8 mouse cellular contexts compared by ENCODE assay signal in the genomic region with DNA sequence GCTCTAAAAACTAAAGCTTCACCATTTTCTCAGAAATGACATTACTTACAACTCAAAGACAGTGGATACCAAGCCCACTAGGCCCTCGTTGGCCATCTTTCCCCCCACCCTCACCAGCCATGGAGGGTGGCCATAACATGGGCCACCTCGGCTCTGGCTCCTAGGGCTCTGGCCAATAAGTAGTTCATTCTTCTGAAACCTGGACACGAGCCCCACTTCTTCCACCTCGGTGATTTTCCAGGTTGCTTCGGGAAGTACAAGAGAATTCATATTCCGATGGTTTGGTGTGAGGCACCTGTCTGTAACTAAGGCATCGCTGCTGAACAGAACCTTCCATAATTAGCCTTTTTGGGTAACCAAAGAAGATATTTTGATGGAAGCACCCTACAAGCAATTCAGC.
DNase-seq lines count a peak whose midpoint lies in the region; ATAC-seq and TF ChIP-seq lines count a peak whose summit lies in the region.

No protein-coding gene starts in this region.

- H3K27me3 ChIP-seq in heart, embryonic 16.5 days (ENCODE audit: control insufficient read depth, insufficient read depth, low read length): no peaks in the 10 kb centered on the region
- no peaks in the 10 kb centered on the region for H3K27me3 ChIP-seq in limb, embryonic 15.5 days
- H3K27me3 ChIP-seq in stomach, embryonic 16.5 days (ENCODE audit: control insufficient read depth, insufficient read depth, low read length): no peaks in the 10 kb centered on the region

- TF ChIP-seq POLR2A in embryonic fibroblast, embryonic 13.5 days (IDR thresholded peaks at IDR 0.05; ENCODE audit: low read depth, low read length): no peak

- H3K9me3 ChIP-seq in heart, embryonic 16.5 days (replicated peaks; ENCODE audit: control insufficient read depth, low read length): no peaks in the 10 kb centered on the region
- H3K9me3 ChIP-seq in limb, embryonic 15.5 days: no peaks in the 10 kb centered on the region
- no peaks in the 10 kb centered on the region for H3K9me3 ChIP-seq in stomach, embryonic 16.5 days (replicated peaks; ENCODE audit: control insufficient read depth, low read length)

- H3K4me1 ChIP-seq in heart, embryonic 16.5 days (ENCODE audit: control insufficient read depth, insufficient read depth, low read length): peaks cover 10% of the 10 kb centered on the region
- no peaks in the 10 kb centered on the region for H3K4me1 ChIP-seq in embryonic fibroblast, embryonic 13.5 days (ENCODE audit: control insufficient read depth, insufficient read depth, low read length)
- H3K4me1 ChIP-seq in limb, embryonic 15.5 days: peaks cover 17% of the 10 kb centered on the region
- H3K4me1 ChIP-seq in stomach, embryonic 16.5 days (ENCODE audit: control insufficient read depth, insufficient read depth, low read length): 0 out of 2 replicates have a peak, but pooled peaks cover 9% of the 10 kb centered on the region

- peak overlapping the region; percentile 79 for H3K4me3 ChIP-seq in heart, embryonic 16.5 days (ENCODE audit: low read length)
- peak overlapping the region; percentile 81 for H3K4me3 ChIP-seq in embryonic fibroblast, embryonic 13.5 days (ENCODE audit: insufficient read depth, low read length)
- peak overlapping the region; percentile 67 for H3K4me3 ChIP-seq in limb, embryonic 15.5 days
- H3K4me3 ChIP-seq in stomach, embryonic 16.5 days (replicated peaks; ENCODE audit: low read length): peak overlapping the region; percentile 67

- WGBS in heart, embryonic 16.5 days: 42% methylated on average over 7 of the region's 7 CpGs
- WGBS in limb, embryonic 15.5 days: 47% methylated on average over 7 of the region's 7 CpGs
- WGBS in stomach, embryonic 16.5 days: 45% methylated on average over 7 of the region's 7 CpGs

- H3K36me3 ChIP-seq in heart, embryonic 16.5 days (ENCODE audit: control insufficient read depth, insufficient read depth): no peaks in the 10 kb centered on the region
- no peaks in the 10 kb centered on the region for H3K36me3 ChIP-seq in limb, embryonic 15.5 days
- 0 out of 2 replicates have a peak, but pooled peaks cover 3% of the 10 kb centered on the region for H3K36me3 ChIP-seq in stomach, embryonic 16.5 days (ENCODE audit: control insufficient read depth, insufficient read depth, low read length)

- DNase-seq in heart, adult 8-10 months (ENCODE audit: low spot score): no peak
- DNase-seq in NIH3T3 (ENCODE audit: low read depth): peak; percentile 28
- no peak for DNase-seq in gastrocnemius, postnatal 10 days
- no peak for DNase-seq in ovary, postnatal 36 days (ENCODE audit: low spot score)

- H3K9ac ChIP-seq in heart, embryonic 16.5 days (ENCODE audit: low read length): peak overlapping the region; percentile 91
- peak overlapping the region; percentile 63; the same call in 1 of the 2 replicates for H3K9ac ChIP-seq in limb, embryonic 15.5 days
- peak overlapping the region; percentile 89 for H3K9ac ChIP-seq in stomach, embryonic 16.5 days (ENCODE audit: low read length)

- H3K4me2 ChIP-seq in heart, embryonic 16.5 days (ENCODE audit: low read depth, low read length): peak overlapping the region; percentile 89
- H3K4me2 ChIP-seq in limb, embryonic 15.5 days: peak overlapping the region; percentile 72
- peak overlapping the region; percentile 94 for H3K4me2 ChIP-seq in stomach, embryonic 16.5 days (ENCODE audit: low read depth, low read length)

- TF ChIP-seq CTCF in embryonic fibroblast, embryonic 13.5 days (IDR thresholded peaks at IDR 0.05; ENCODE audit: borderline replicate concordance, insufficient read depth, low read length): no peak

- peak overlapping the region; percentile 97 for H3K27ac ChIP-seq in heart, embryonic 16.5 days (ENCODE audit: low read length)
- peak overlapping the region; percentile 74 for H3K27ac ChIP-seq in embryonic fibroblast, embryonic 13.5 days (ENCODE audit: insufficient read depth, low read length)
- peak overlapping the region; percentile 91 for H3K27ac ChIP-seq in limb, embryonic 15.5 days
- H3K27ac ChIP-seq in stomach, embryonic 16.5 days (ENCODE audit: low read length): peak overlapping the region; percentile 96

- ATAC-seq in heart, embryonic 16.5 days (replicated peaks; ENCODE audit: extremely low read depth, insufficient read depth, low FRiP score): no peak
- ATAC-seq in limb, embryonic 15.5 days (ENCODE audit: insufficient number of reproducible peaks, low FRiP score, low TSS enrichment, low read depth): no peak
- ATAC-seq in stomach, embryonic 16.5 days (ENCODE audit: insufficient read depth, low FRiP score): no peak
